Mouse (Mus musculus): ENCODE results near the gene Scgb2b15. TPM values are rescaled to one million over a fixed set of nuclear protein-coding genes. Genes with fewer than 3 reads are reported as not detected.

The Scgb2b15 gene
- polyA plus RNA-seq (2015; fragmentation: Nextera tagmentation; extraction: Ambion mirVana), result not detected in 2 replicates

GRCm38 (mm10) chr7:32829562-32829961 is at the start of gene Scgb2b15:
Gene Scgb2b15, minus strand, starts transcription at chr7:32829662.

DNA sequence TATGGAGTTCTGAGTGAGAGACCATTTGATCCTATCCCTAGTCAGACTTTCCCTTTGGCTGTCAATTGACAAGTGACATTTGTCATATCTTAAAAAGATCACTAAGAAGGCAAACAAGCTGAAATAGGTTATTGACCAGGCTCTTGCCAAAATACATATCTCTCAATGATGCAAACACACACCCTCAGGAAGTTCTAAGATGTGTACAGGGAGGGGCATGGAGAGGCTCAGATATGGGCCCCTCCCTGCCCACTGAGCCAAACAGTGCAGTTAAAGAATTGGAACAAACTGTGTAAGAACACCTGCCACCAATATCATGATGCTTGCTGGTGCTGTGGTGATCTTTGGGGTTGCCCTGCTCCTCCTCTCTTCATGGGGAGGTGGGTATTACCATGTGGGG is 6.8 kb upstream of the Scgb2b15 start, which contains the start of gene Scgb1b15:
Gene Scgb1b15 (plus strand): TSS at position 301 of the 400 bp plus-strand sequence.

Other genes with a start within 250 kb of the Scgb2b15 start
- gene Scgb1b15, start 6.9 kb upstream of the Scgb2b15 start, polyA plus RNA-seq (2015; fragmentation: Nextera tagmentation; extraction: Ambion mirVana), result not detected in 2 replicates
- gene Scgb2b17, start 226.9 kb upstream of the Scgb2b15 start, polyA plus RNA-seq (2015; fragmentation: Nextera tagmentation; extraction: Ambion mirVana), result not detected in 2 replicates
- not detected in 2 replicates for gene Scgb1b17, start 233.8 kb upstream of the Scgb2b15 start, polyA plus RNA-seq (2015; fragmentation: Nextera tagmentation; extraction: Ambion mirVana)

All from urinary bladder, postnatal 0 days (tissue).